Mouse (Mus musculus): ENCODE measurements around the gene Csn1s1. TPM values are rescaled to one million over a fixed set of nuclear protein-coding genes. Genes with fewer than 3 reads are reported as not detected.

Gene Csn1s1
- total RNA-seq (2021), result not detected
- long read RNA-seq, experiment 1, result 0 reads
- long read RNA-seq, experiment 2, result 0 reads

- no peak for DNase-seq
Measured at GRCm38 (mm10) chr5:87665908-87666307, at the start of gene Csn1s1. TSS of gene Csn1s1 (plus strand) at chr5:87666208.

- DNase-seq, result no peak
Measured at GRCm38 (mm10) chr5:87622681-87623080, 43.3 kb upstream of the Csn1s1 start.

- no peak for DNase-seq
Measured at GRCm38 (mm10) chr5:87642787-87643186, 23.2 kb upstream of the Csn1s1 start.

- no peak for DNase-seq
Measured at GRCm38 (mm10) chr5:87699530-87699929, 33.5 kb downstream of the Csn1s1 start, which contains the start of gene Csn2. TSS of gene Csn2 (minus strand) at chr5:87699630.

GRCm38 (mm10) chr5:87705891-87706290 is 39.9 kb downstream of the Csn1s1 start:
- DNase-seq, result no peak

Other genes with a start within 250 kb of the Csn1s1 start
- gene Ugt2b38, start 242.0 kb upstream of the Csn1s1 start, total RNA-seq (2021), result not detected
- not detected for gene Ugt2a2, start 183.9 kb upstream of the Csn1s1 start, total RNA-seq (2021)
- gene Gm43638, start 179.4 kb upstream of the Csn1s1 start, total RNA-seq (2021), result not detected
- not detected for gene Ugt2a1, start 175.3 kb upstream of the Csn1s1 start, total RNA-seq (2021)
- not detected for gene Sult1b1, start 128.0 kb upstream of the Csn1s1 start, total RNA-seq (2021)
- gene Sult1d1, start 97.2 kb upstream of the Csn1s1 start, total RNA-seq (2021), result not detected
- gene Sult1e1, start 74.6 kb upstream of the Csn1s1 start, total RNA-seq (2021), result not detected
- gene Csn2, start 33.4 kb downstream of the Csn1s1 start, total RNA-seq (2021), result not detected
- not detected for gene Csn1s2a, start 108.4 kb downstream of the Csn1s1 start, total RNA-seq (2021)
- gene Csn1s2b, start 141.9 kb downstream of the Csn1s1 start, total RNA-seq (2021), result not detected
- not detected for gene Prr27, start 159.5 kb downstream of the Csn1s1 start, total RNA-seq (2021)
- not detected for gene Odam, start 218.8 kb downstream of the Csn1s1 start, total RNA-seq (2021)

All from gastrocnemius, postnatal 25 days (tissue).